Mouse (Mus musculus) urinary bladder, postnatal 14 days (tissue): ENCODE results near the gene Coq7.

Experiments
- DNase-seq: peaks from one replicate; pipeline ENCODE4 v3.0.0; 2021; ENCODE audit warnings: low spot score

The Coq7 gene

DNA sequence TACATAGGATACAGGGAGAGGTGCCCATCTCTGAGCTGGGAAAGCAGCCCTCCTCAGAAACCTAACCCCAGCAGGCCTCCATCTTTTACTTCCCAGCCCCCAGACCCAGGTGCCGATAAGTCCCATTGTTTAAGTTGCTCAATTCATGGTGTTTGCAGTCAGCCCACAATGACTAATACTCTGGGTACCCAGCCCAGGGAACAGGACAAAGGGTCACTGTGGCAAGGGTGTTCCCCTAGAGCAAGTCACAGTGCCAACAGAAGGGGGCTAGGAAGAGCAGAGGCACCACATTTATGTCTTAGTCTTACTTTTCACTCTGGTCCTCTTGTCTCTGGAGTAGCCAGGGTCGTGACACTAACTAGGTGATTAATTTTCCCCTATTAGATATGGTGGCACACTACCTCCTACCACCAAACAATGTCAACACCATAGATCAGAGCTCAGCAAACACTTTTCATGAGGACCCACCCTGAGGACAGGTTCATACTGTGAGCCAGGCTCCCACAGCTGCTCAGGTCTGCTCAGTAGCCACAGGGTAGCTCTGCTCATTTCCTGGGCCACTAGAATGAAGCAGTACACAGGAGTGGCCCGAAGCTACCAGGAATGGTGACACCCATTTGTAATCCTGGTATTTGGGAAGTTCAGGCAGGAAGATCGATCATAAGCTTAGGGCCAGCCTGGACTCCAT lies 38.1 kb downstream of the Coq7 start:
- DNase-seq, result peak; percentile 20

- DNase-seq, result no peak
Observed at GRCm38 (mm10) chr7:118493892-118494291, 39.3 kb downstream of the Coq7 start.

DNA sequence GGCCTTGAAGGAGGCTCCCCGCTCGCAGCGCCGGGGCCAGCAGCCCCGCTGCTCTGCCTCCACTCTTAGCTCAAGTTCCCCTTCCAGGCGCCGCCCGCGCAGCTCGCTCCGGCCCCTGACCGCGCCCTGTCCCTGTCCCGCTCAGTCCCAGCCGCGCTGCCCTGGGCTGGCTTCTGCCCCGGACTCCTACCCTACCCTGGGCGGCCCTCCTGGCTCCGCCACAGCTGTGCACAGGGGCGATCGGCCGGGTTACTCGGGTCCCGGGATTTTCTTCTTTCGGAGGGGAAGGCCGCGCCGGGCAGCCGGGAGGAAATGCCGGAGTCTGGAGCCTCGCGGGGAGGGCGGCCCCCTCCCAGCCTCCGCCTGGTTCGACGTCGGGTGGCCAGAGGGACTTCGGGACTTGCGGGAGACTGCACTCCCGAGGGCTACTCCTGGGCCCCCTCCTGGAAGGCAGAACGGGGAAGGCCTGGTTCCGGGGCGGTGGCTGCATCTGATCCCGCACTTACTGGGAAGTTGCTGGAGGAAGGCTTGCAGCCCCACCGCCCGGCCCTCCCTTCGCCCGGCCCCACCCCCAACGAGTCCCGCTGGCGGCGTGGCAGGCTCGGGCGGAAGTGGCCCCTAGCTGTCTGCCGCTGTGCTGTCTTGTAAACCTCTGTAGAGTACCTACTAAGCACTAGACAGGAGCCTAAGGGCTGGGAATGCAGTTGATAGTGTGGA lies 41.6 kb downstream of the Coq7 start, which contains the start of gene Itpripl2:
Gene Itpripl2, minus strand, starts transcription at position 545 of the 717 bp plus-strand sequence.
- DNase-seq, result peak; percentile 86

- DNase-seq, result peak; percentile 16
Observed at GRCm38 (mm10) chr7:118490666-118491430, 42.3 kb downstream of the Coq7 start.

- DNase-seq, result no peak
Observed at GRCm38 (mm10) chr7:118489706-118490665, 43.2 kb downstream of the Coq7 start.

GRCm38 (mm10) chr7:118488060-118488664 lies 45.0 kb downstream of the Coq7 start:
- no peak for DNase-seq

- no peak for DNase-seq
Observed at GRCm38 (mm10) chr7:118486917-118487316, 46.2 kb downstream of the Coq7 start.

- DNase-seq, result no peak
Observed at GRCm38 (mm10) chr7:118483996-118484395, 49.2 kb downstream of the Coq7 start.

DNA sequence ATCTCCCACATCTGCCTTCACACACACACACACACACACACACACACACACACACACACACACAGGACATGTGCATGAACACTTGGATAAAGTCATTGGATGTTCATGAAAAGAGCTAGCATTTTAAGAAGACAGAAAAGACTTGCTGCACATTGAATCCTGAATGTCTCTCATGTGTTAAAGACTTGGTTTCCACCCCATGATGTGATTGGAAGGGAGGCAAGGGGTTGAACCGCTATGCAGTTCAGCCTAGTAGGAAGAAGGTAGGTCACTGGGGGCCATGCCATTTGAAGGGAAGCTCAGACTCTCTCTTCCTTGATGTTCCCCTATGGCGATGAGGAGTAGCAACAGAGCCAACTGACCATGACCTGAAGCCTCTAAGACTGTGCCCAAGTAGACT lies 51.2 kb downstream of the Coq7 start:
- DNase-seq, result no peak

DNA sequence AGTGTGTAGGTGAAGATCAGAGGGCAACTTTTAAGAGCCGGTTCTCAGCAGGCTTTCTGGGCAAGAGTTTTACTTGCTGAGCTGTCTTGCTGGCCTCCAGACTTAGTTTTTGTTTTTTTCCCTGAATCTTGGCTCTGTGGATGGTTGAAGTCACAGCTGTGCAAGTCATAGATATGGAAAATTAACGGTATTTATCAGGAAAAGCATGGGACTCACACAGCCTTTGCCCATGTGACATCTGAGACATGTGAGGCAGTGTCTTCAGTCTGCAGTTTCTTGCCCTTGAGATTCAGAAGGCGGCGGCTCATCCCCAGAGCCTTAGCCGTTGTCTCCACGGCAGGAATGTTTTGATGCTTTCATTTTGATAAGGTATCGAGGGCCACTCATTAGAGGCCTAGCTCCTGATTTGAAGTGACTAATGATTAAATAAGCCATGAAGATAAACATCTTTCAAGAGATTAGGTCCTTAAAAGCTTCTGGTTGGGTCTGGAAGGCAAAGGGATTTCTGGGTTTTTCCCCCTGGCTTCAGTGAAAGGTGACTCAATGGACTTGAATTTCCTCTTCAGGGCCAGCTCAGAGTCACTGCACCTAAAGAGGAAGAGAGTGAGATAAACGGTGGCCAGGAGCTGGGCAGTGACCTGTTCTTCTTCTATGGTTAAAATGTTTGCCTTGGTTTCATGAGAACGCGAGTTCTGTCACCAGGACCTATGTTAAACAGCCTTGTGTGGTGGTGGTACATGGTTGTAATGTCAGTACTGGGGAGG lies 51.9 kb downstream of the Coq7 start:
- DNase-seq, result no peak

GRCm38 (mm10) chr7:118480160-118480709 lies 52.9 kb downstream of the Coq7 start:
- DNase-seq, result no peak

- DNase-seq, result peak; percentile 65
Observed at GRCm38 (mm10) chr7:118478835-118479312, 54.3 kb downstream of the Coq7 start.

GRCm38 (mm10) chr7:118476428-118476827 lies 56.7 kb downstream of the Coq7 start:
- no peak for DNase-seq

GRCm38 (mm10) chr7:118475008-118475705 lies 58.0 kb downstream of the Coq7 start:
- DNase-seq, result no peak

- DNase-seq, result no peak
Observed at GRCm38 (mm10) chr7:118472886-118473285, 60.3 kb downstream of the Coq7 start.

DNA sequence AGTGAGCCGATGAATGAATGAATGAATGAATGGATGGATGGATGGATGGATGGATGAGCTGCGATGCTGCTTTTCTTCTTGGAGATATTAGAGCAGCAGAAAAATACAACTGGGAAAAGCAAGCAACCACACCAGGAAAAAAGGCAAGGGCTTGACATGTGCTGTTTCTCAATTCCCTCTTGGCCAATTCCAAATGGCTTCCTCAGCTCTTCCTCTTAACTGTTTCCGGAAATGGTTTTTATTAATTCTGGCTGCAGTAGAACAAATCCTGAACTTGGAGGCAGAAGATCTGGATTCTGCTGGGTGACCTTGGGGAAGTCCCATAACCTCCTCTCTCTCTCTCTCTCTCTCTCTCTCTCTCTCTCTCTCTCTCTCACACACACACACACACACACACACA lies 65.1 kb downstream of the Coq7 start:
- no peak for DNase-seq

DNA sequence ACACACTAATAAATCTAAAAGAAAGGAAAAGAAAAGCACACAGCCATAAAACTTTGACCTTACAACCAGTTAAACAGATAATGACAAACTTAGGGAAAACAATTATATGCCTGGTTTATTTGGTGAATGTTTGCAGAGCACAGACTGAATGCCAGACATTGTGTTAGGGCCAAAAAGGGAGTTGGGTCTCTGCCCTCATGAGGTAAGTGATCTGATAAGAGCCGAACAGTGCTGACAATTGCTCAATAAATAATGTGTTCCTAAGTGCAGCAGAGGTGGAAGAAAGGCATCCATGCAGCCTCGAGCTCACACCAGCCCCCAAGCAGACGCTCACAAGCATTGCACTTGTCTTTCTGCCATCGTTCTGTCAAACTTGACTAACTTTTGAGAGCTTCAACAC lies 68.7 kb downstream of the Coq7 start:
- peak; percentile 25 for DNase-seq

DNA sequence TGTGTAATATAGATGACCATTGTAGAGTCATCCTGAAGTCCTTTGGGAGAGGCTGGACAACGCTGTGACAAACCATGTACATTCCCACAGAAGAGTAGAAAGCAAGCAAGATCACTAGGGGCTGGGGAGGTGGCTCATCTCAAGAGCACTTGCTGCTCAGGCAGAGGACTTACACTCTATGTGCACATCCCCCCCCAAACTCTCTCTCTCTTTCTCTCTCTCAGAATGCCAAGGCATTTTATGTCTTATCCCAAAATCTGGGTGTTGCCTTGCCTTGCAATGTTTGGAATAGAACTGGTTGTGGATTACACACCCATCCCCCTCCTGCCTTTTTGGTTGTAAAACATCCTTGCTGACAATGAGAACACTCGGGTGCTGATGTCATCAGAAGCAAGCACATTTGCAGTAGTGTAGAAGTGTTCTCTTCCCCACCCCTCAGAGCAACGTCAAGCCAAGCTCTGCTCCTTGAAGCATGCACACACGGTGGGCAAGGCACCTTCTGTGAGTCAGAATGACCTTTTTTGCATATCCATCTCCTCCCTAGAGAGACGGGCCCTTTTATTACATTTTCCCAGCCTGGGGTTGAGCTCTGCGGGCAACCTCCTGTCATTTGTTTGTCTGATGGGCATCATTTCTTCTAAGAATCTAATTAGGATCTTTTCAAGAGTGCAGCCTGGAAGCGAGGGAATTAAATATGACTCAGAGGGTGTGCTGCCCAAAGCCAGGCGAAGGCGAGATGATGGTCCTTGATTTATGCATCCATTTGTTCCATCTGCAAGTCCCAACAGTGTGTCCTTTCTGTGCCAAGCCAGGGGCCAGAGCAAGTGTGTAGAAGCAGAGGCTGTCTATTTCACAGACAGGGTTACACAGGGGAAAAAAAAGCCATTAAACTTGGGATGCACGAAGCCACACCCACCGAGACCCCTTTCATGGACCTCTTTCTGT lies 70.1 kb downstream of the Coq7 start:
- peak; percentile 36 for DNase-seq
